Mouse (Mus musculus) intestine, embryonic 15.5 days (tissue): ENCODE results near the gene Gm16181. TPM values are rescaled to one million over a fixed set of nuclear protein-coding genes. Genes with fewer than 3 reads are reported as not detected.
"Not testable (repeated sequence)": the region's sequence is repeated elsewhere in the genome, so short reads cannot be mapped to it uniquely, and the experiment has no call there.

ENCODE experiments used
- ATAC-seq: fragments of 200-750 bp; cut with Nextera tagmentation; 2 replicates; pipeline ENCODE4 v1.8.0; 2017; ENCODE audit warnings: moderate TSS enrichment, moderate library complexity
- H3K27ac ChIP-seq: fragments of 300-500 bp; sonication (generic); 2 replicates; pipeline ENCODE4 v1.5.1; 2015; ENCODE audit warnings: mild to moderate bottlenecking, inconsistent platforms
- H3K27me3 ChIP-seq: fragments of 300-500 bp; sonication (generic); replicated peaks from 2 replicates; pipeline ENCODE4 v1.6.1; 2015; ENCODE audit warnings: inconsistent platforms
- H3K36me3 ChIP-seq: fragments of 300-500 bp; sonication (generic); 2 replicates; pipeline ENCODE4 v1.6.1; 2015; ENCODE audit warnings: inconsistent platforms
- H3K4me1 ChIP-seq: fragments of 300-500 bp; sonication (generic); replicated peaks from 2 replicates; pipeline ENCODE4 v1.6.1; 2015; ENCODE audit warnings: inconsistent platforms
- H3K4me2 ChIP-seq: fragments of 300-500 bp; sonication (generic); replicated peaks from 2 replicates; pipeline ENCODE4 v1.6.1; 2015; ENCODE audit warnings: mild to moderate bottlenecking, inconsistent platforms
- H3K4me3 ChIP-seq: fragments of 300-500 bp; sonication (generic); replicated peaks from 2 replicates; pipeline ENCODE4 v1.5.1; 2015; ENCODE audit warnings: inconsistent platforms
- H3K9ac ChIP-seq: fragments of 300-500 bp; sonication (generic); 2 replicates; pipeline ENCODE4 v1.6.1; 2015; ENCODE audit warnings: inconsistent platforms
- H3K9me3 ChIP-seq: fragments of 300-500 bp; sonication (generic); 2 replicates; pipeline ENCODE4 v1.6.1; 2016; ENCODE audit warnings: inconsistent platforms
- WGBS: fragments of 180-500 bp; shearing (Covaris S2); methylation state at CpG from one replicate; pipeline ENCODE4 v1.1.7; 2015; 5-methylcytosine and 5-hydroxymethylcytosine counted together
- polyA plus RNA-seq: library from polyadenylated mRNA; unstranded; fragments of >200 nt; fragmentation: Nextera tagmentation; extraction: Ambion mirVana; gene quantifications from 2 replicates; pipeline ENCODE4 v1.2.1, GENCODE M21; 2015

The Gm16181 gene
- polyA plus RNA-seq, 1 experiment from 2014 or later: 0.59 TPM

GRCm38 (mm10) chr17:35219601-35220041, 1.0 kb upstream of the Gm16181 start:
- ATAC-seq: no peak
- H3K27ac ChIP-seq: no peak overlapping the region
- H3K9ac ChIP-seq: no peak overlapping the region
- 73% methylated on average over 6 of the region's 6 CpGs for WGBS
- H3K4me3 ChIP-seq: no peak overlapping the region
- H3K9me3 ChIP-seq: no peaks in the 10 kb centered on the region
- no peaks in the 10 kb centered on the region for H3K27me3 ChIP-seq
- no peak overlapping the region for H3K4me2 ChIP-seq
- peaks cover 8% of the 10 kb centered on the region; the same call in 1 of the 2 replicates for H3K36me3 ChIP-seq
- peaks cover 14% of the 10 kb centered on the region for H3K4me1 ChIP-seq

- Histone ChIP-seq H3K9me3 (no peaks in the 10 kb centered on the region), H3K27ac (no peak overlapping the region), H3K4me2 (no peak overlapping the region), H3K4me3 (no peak overlapping the region), H3K9ac (no peak overlapping the region), H3K4me1 (peaks cover 14% of the 10 kb centered on the region), H3K36me3 (peaks cover 8% of the 10 kb centered on the region; the same call in 1 of the 2 replicates), H3K27me3 (no peaks in the 10 kb centered on the region)
- WGBS: 49% methylated on average over 6 of the region's 6 CpGs
- ATAC-seq: no peak
Measured at GRCm38 (mm10) chr17:35222299-35222698, 1.7 kb downstream of the Gm16181 start.

GRCm38 (mm10) chr17:35224641-35225040, 4.0 kb downstream of the Gm16181 start:
- Histone ChIP-seq H3K4me3 (no peak overlapping the region), H3K27me3 (no peaks in the 10 kb centered on the region), H3K9ac (no peak overlapping the region), H3K9me3 (no peaks in the 10 kb centered on the region), H3K4me1 (peaks cover 19% of the 10 kb centered on the region), H3K27ac (no peak overlapping the region), H3K36me3 (peaks cover 18% of the 10 kb centered on the region), H3K4me2 (no peak overlapping the region)
- ATAC-seq: no peak
- 94% methylated on average over 4 of the region's 4 CpGs for WGBS

- H3K4me1 ChIP-seq: peaks cover 11% of the 10 kb centered on the region
Measured at GRCm38 (mm10) chr17:35225456-35225855, 4.8 kb downstream of the Gm16181 start.

GRCm38 (mm10) chr17:35226561-35227046, 6.0 kb downstream of the Gm16181 start:
- 78% methylated on average over 14 of the region's 14 CpGs for WGBS
- Histone ChIP-seq H3K27ac (no peak overlapping the region), H3K27me3 (no peaks in the 10 kb centered on the region), H3K36me3 (peaks cover 22% of the 10 kb centered on the region), H3K9ac (no peak overlapping the region), H3K4me3 (no peak overlapping the region), H3K9me3 (no peaks in the 10 kb centered on the region), H3K4me2 (no peak overlapping the region), H3K4me1 (0 out of 2 replicates have a peak, but pooled peaks cover 5% of the 10 kb centered on the region)
- no peak for ATAC-seq

More at GRCm38 (mm10) chr17:35225456-35225855, 4.8 kb downstream of the Gm16181 start:
- no peak overlapping the region for H3K4me2 ChIP-seq
- no peak for ATAC-seq
- H3K9me3 ChIP-seq: no peaks in the 10 kb centered on the region
- H3K27ac ChIP-seq: no peak overlapping the region
- no peak overlapping the region for H3K9ac ChIP-seq
- 93% methylated on average over 5 of the region's 5 CpGs for WGBS
- no peak overlapping the region for H3K4me3 ChIP-seq
- no peaks in the 10 kb centered on the region for H3K27me3 ChIP-seq
- H3K36me3 ChIP-seq: peaks cover 15% of the 10 kb centered on the region

GRCm38 (mm10) chr17:35231022-35231421, 10.4 kb downstream of the Gm16181 start:
- no peak for ATAC-seq
- Histone ChIP-seq H3K27me3 (no peaks in the 10 kb centered on the region), H3K4me2 (no peak overlapping the region), H3K4me3 (no peak overlapping the region), H3K9ac (no peak overlapping the region), H3K9me3 (no peaks in the 10 kb centered on the region), H3K27ac (no peak overlapping the region), H3K4me1 (peaks cover 27% of the 10 kb centered on the region), H3K36me3 (peaks cover 19% of the 10 kb centered on the region)
- 92% methylated on average over 10 of the region's 10 CpGs for WGBS

GRCm38 (mm10) chr17:35232043-35232442, 11.4 kb downstream of the Gm16181 start:
- 14% methylated on average over 12 of the region's 12 CpGs for WGBS
- Histone ChIP-seq H3K4me3 (no peak overlapping the region), H3K36me3 (peaks cover 19% of the 10 kb centered on the region), H3K4me1 (peaks cover 31% of the 10 kb centered on the region), H3K9me3 (no peaks in the 10 kb centered on the region), H3K4me2 (peak overlapping the region; percentile 24; the same call in 1 of the 2 replicates), H3K27ac (0 out of 2 replicates have a peak overlapping the region, but pooled peaks have one; percentile 74), H3K9ac (no peak overlapping the region), H3K27me3 (no peaks in the 10 kb centered on the region)
- ATAC-seq: no peak

- 0 out of 2 replicates have a peak overlapping the region, but pooled peaks have one; percentile 5 for H3K9ac ChIP-seq
- H3K4me3 ChIP-seq: no peak overlapping the region
- H3K27me3 ChIP-seq: no peaks in the 10 kb centered on the region
- H3K36me3 ChIP-seq: peaks cover 19% of the 10 kb centered on the region
- no peak for ATAC-seq
- no peaks in the 10 kb centered on the region for H3K9me3 ChIP-seq
- 0 out of 2 replicates have a peak overlapping the region, but pooled peaks have one; percentile 20 for H3K4me2 ChIP-seq
- WGBS: 51% methylated on average over 5 of the region's 5 CpGs
- H3K27ac ChIP-seq: peak overlapping the region; percentile 74; the same call in 1 of the 2 replicates
- H3K4me1 ChIP-seq: peaks cover 31% of the 10 kb centered on the region
Measured at GRCm38 (mm10) chr17:35232659-35233058, 12.0 kb downstream of the Gm16181 start.

- Histone ChIP-seq H3K4me2 (peak within 1 kb of the TSS; percentile 88), H3K27me3 (no peaks in the 10 kb centered on the region), H3K9me3 (no peaks in the 10 kb centered on the region), H3K9ac (peak within 1 kb of the TSS; percentile 5; the same call in 1 of the 2 replicates), H3K4me3 (peak within 1 kb of the TSS; percentile 57; the same call in 1 of the 2 replicates), H3K36me3 (peaks cover 15% of the 10 kb centered on the region), H3K27ac (peak within 1 kb of the TSS; percentile 74), H3K4me1 (peaks cover 28% of the 10 kb centered on the region)
- WGBS: 46% methylated on average over 18 of the region's 18 CpGs
- no peak for ATAC-seq
Measured at GRCm38 (mm10) chr17:35233114-35233980, 12.7 kb downstream of the Gm16181 start, which contains the start of gene Atp6v1g2. Atp6v1g2 (plus strand) TSS chr17:35233660.

GRCm38 (mm10) chr17:35234090-35234489, 13.5 kb downstream of the Gm16181 start:
- H3K27me3 ChIP-seq, H3K9ac ChIP-seq, H3K9me3 ChIP-seq, ATAC-seq: not testable (repeated sequence)
- peak overlapping the region; percentile 88 for H3K4me2 ChIP-seq
- 79% methylated on average over 7 of the region's 7 CpGs for WGBS
- H3K27ac ChIP-seq: peak overlapping the region; percentile 74
- 0 out of 2 replicates have a peak overlapping the region, but pooled peaks have one; percentile 57 for H3K4me3 ChIP-seq
- H3K4me1 ChIP-seq: peaks cover 28% of the 10 kb centered on the region
- peaks cover 15% of the 10 kb centered on the region for H3K36me3 ChIP-seq

GRCm38 (mm10) chr17:35234903-35235302, 14.3 kb downstream of the Gm16181 start:
- peak; percentile 21 for ATAC-seq
- Histone ChIP-seq H3K27me3 (no peaks in the 10 kb centered on the region), H3K36me3 (peaks cover 7% of the 10 kb centered on the region; the same call in 1 of the 2 replicates), H3K4me3 (peak overlapping the region; percentile 57), H3K27ac (peak overlapping the region; percentile 98), H3K4me2 (peak overlapping the region; percentile 88), H3K9ac (peak overlapping the region; percentile 86), H3K4me1 (peaks cover 26% of the 10 kb centered on the region), H3K9me3 (no peaks in the 10 kb centered on the region)
- 7% methylated on average over 31 of the region's 31 CpGs for WGBS
